Mouse (Mus musculus): ENCODE data around the gene Cpeb2. TPM values are rescaled to one million over a fixed set of nuclear protein-coding genes. Genes with fewer than 3 reads are reported as not detected.

Gene Cpeb2
- total and polyA plus RNA-seq, 3 experiments, result 0.25 to 1.0 (median 0.52) TPM

- dilution Hi-C loops (cut with MboI; ENCODE audit: extremely low pct_ligation_motif_present, extremely low pct_unique_long_range_greater_than_20kb, low sequenced_read_pairs), result no loop called here
- DNase-seq (ENCODE audit: extremely low read depth), result no peak
- no peak overlapping the region for H3K27ac ChIP-seq (ENCODE audit: insufficient read depth, low read depth)
These were observed 14.8 kb upstream of the Cpeb2 start for GRCm38 (mm10) chr5:43217987-43218846.

GRCm38 (mm10) chr5:43218847-43219132 is 14.2 kb upstream of the Cpeb2 start:
- H3K27me3 ChIP-seq (replicated peaks), result no peaks in the 10 kb centered on the region
- in situ Hi-C loops (cut with MboI; ENCODE audit: low pct_ligation_motif_present, low pct_unique_long_range_greater_than_20kb, low sequenced_read_pairs) (no loop called here), dilution Hi-C loops (cut with MboI; ENCODE audit: extremely low pct_ligation_motif_present, extremely low pct_unique_long_range_greater_than_20kb, low sequenced_read_pairs) (no loop called here)
- no peaks in the 10 kb centered on the region for H3K9me3 ChIP-seq (replicated peaks; ENCODE audit: low read length)
- TF ChIP-seq NELFE (IDR thresholded peaks at IDR 0.05; ENCODE audit: low read depth, low read length) (no peak), IRF4 (IDR thresholded peaks at IDR 0.05; ENCODE audit: low read depth, low read length) (no peak), MYC (IDR thresholded peaks at IDR 0.05; ENCODE audit: low read depth, low read length) (no peak), E2F4 (IDR thresholded peaks at IDR 0.05; ENCODE audit: insufficient replicate concordance, low read depth, low read length) (no peak), SIN3A (IDR thresholded peaks at IDR 0.05; ENCODE audit: low read length) (no peak), JUND (conservative IDR thresholded peaks at IDR 0.05; ENCODE audit: low read depth, low read length) (no peak), TCF12 (IDR thresholded peaks at IDR 0.05; ENCODE audit: low read depth, low read length) (no peak), USF2 (conservative IDR thresholded peaks at IDR 0.05; ENCODE audit: low read depth, low read length) (no peak), ZMIZ1 (IDR thresholded peaks at IDR 0.05; ENCODE audit: low read depth, low read length) (no peak), ZKSCAN1 (IDR thresholded peaks at IDR 0.05; ENCODE audit: borderline replicate concordance, low read depth, low read length) (no peak), CHD2 (IDR thresholded peaks at IDR 0.05; ENCODE audit: low read length) (no peak), GABPA (IDR thresholded peaks at IDR 0.05; ENCODE audit: insufficient replicate concordance, low read depth, low read length) (no peak), JUN (IDR thresholded peaks at IDR 0.05; ENCODE audit: insufficient read depth, low read depth, low read length) (no peak), RAD21 (IDR thresholded peaks at IDR 0.05; ENCODE audit: low read depth, low read length) (no peak), BHLHE40 (IDR thresholded peaks at IDR 0.05; ENCODE audit: low read depth, low read length) (no peak)
- H3K9ac ChIP-seq (ENCODE audit: insufficient read depth, low read depth), result no peak overlapping the region
- no peaks in the 10 kb centered on the region for H3K4me1 ChIP-seq (ENCODE audit: control insufficient read depth in 1 of 2, insufficient read depth in 2 of 2)
- no peaks in the 10 kb centered on the region for H3K36me3 ChIP-seq (replicated peaks in 1 of 2; ENCODE audit: control insufficient read depth in 1 of 2, insufficient read depth in 1 of 2, low read length in 1 of 2)
- no peak for DNase-seq (ENCODE audit: extremely low read depth)
- H3K79me2 ChIP-seq (replicated peaks; ENCODE audit: control insufficient read depth, extremely low read depth, insufficient read depth, poor library complexity, severe bottlenecking), result no peaks in the 10 kb centered on the region
- H3K4me2 ChIP-seq (ENCODE audit: insufficient read depth, low read depth, poor library complexity, severe bottlenecking), result no peak overlapping the region
- H3K4me3 ChIP-seq (replicated peaks in 1 of 3; ENCODE audit: low read depth in 2 of 3, low read length in 2 of 3, poor library complexity in 1 of 3), result no peak overlapping the region
- no peak overlapping the region for H3K27ac ChIP-seq (ENCODE audit: insufficient read depth, low read depth)

More at GRCm38 (mm10) chr5:43217987-43218846, 14.8 kb upstream of the Cpeb2 start:
- no peaks in the 10 kb centered on the region for H3K9me3 ChIP-seq (replicated peaks; ENCODE audit: low read length)
- H3K36me3 ChIP-seq (replicated peaks in 1 of 2; ENCODE audit: control insufficient read depth in 1 of 2, insufficient read depth in 1 of 2, low read length in 1 of 2), result no peaks in the 10 kb centered on the region
- no peaks in the 10 kb centered on the region for H3K79me2 ChIP-seq (replicated peaks; ENCODE audit: control insufficient read depth, extremely low read depth, insufficient read depth, poor library complexity, severe bottlenecking)
- no peaks in the 10 kb centered on the region for H3K4me1 ChIP-seq (ENCODE audit: control insufficient read depth in 1 of 2, insufficient read depth in 2 of 2)
- H3K4me2 ChIP-seq (ENCODE audit: insufficient read depth, low read depth, poor library complexity, severe bottlenecking), result no peak overlapping the region
- in situ Hi-C loops (cut with MboI; ENCODE audit: low pct_ligation_motif_present, low pct_unique_long_range_greater_than_20kb, low sequenced_read_pairs), result no loop called here
- H3K4me3 ChIP-seq (replicated peaks in 1 of 3; ENCODE audit: low read depth in 2 of 3, low read length in 2 of 3, poor library complexity in 1 of 3), result no peak overlapping the region
- TF ChIP-seq UBTF (IDR thresholded peaks at IDR 0.05; ENCODE audit: low read depth, low read length), result no peak
- TF ChIP-seq MAFK (IDR thresholded peaks at IDR 0.05; ENCODE audit: insufficient replicate concordance, low read length), result no peak
- no peak for TF ChIP-seq TBP (conservative IDR thresholded peaks at IDR 0.05; ENCODE audit: low read depth, low read length)
- no peak for TF ChIP-seq MEF2A (IDR thresholded peaks at IDR 0.05; ENCODE audit: borderline replicate concordance, low read depth, low read length)
- TF ChIP-seq IRF4 (IDR thresholded peaks at IDR 0.05; ENCODE audit: low read depth, low read length), result no peak
- no peak for TF ChIP-seq ZNF384 (IDR thresholded peaks at IDR 0.05; ENCODE audit: low read depth, low read length)
- no peak overlapping the region for H3K9ac ChIP-seq (ENCODE audit: insufficient read depth, low read depth)
- H3K27me3 ChIP-seq (replicated peaks), result no peaks in the 10 kb centered on the region
